Mouse (Mus musculus) kidney, embryonic 15.5 days (tissue): ENCODE measurements around the gene Slitrk5. TPM values are rescaled to one million over a fixed set of nuclear protein-coding genes. Genes with fewer than 3 reads are reported as not detected.

ENCODE experiments used
- ATAC-seq: fragments of 200-750 bp; cut with Nextera tagmentation; replicated peaks from 2 replicates; pipeline ENCODE4 v1.8.0; 2017; ENCODE audit warnings: moderate TSS enrichment; ENCODE audit not compliant: low FRiP score
- H3K27ac ChIP-seq: fragments of 300-500 bp; sonication (generic); 2 replicates; pipeline ENCODE4 v1.5.1; 2015; ENCODE audit warnings: mild to moderate bottlenecking, inconsistent platforms
- H3K27me3 ChIP-seq: fragments of 300-500 bp; sonication (generic); 2 replicates; pipeline ENCODE4 v1.6.1; 2015; ENCODE audit warnings: inconsistent platforms
- H3K36me3 ChIP-seq: fragments of 300-500 bp; sonication (generic); 2 replicates; pipeline ENCODE4 v1.6.1; 2015; ENCODE audit warnings: inconsistent platforms
- H3K4me1 ChIP-seq: fragments of 300-500 bp; sonication (generic); 2 replicates; pipeline ENCODE4 v1.6.1; 2015; ENCODE audit warnings: inconsistent platforms
- H3K4me2 ChIP-seq: fragments of 300-500 bp; sonication (generic); 2 replicates; pipeline ENCODE4 v1.6.1; 2015; ENCODE audit warnings: moderate library complexity, mild to moderate bottlenecking, inconsistent platforms
- H3K4me3 ChIP-seq: fragments of 300-500 bp; sonication (generic); replicated peaks from 2 replicates; pipeline ENCODE4 v1.5.1; 2015; ENCODE audit warnings: mild to moderate bottlenecking, inconsistent platforms
- H3K9ac ChIP-seq: fragments of 300-500 bp; sonication (generic); 2 replicates; pipeline ENCODE4 v1.6.1; 2015; ENCODE audit warnings: mild to moderate bottlenecking, inconsistent platforms
- H3K9me3 ChIP-seq: fragments of 300-500 bp; sonication (generic); replicated peaks from 2 replicates; pipeline ENCODE4 v1.6.1; 2016; ENCODE audit warnings: inconsistent platforms
- WGBS: fragments of 180-500 bp; shearing (Covaris S2); methylation state at CpG from one replicate; pipeline ENCODE4 v1.1.7; 2015; ENCODE audit warnings: mixed read lengths; 5-methylcytosine and 5-hydroxymethylcytosine counted together
- polyA plus RNA-seq: library from polyadenylated mRNA; unstranded; fragments of >200 nt; fragmentation: Nextera tagmentation; extraction: Ambion mirVana; gene quantifications from 2 replicates; pipeline ENCODE4 v1.2.1, GENCODE M21; 2015

Gene Slitrk5
- polyA plus RNA-seq, 1 experiment from 2014 or later = 0.96 TPM

DNA sequence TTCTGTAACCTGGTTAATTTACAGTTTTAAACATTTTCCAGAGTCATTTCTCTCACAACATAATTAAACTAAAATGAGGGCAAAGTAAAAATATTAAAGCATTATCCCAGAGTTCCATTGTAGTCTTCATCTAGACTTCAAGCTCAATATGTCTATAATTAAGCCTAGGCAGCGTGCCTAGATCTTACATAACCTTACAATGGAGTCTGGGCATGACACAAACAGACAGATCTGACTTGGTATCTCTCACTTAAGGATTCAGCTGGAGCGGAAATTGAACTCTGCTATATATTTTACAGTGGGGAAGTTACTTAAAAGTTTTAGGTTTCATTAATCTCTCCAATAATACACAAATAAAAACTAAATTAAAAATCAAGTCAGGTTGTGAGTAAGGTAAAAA, 54.9 kb downstream of the Slitrk5 start:
- H3K4me3 ChIP-seq = no peak overlapping the region
- H3K36me3 ChIP-seq = no peaks in the 10 kb centered on the region
- no peak overlapping the region for H3K4me2 ChIP-seq
- no peak overlapping the region for H3K9ac ChIP-seq
- H3K4me1 ChIP-seq = no peaks in the 10 kb centered on the region
- no peak for ATAC-seq
- H3K9me3 ChIP-seq = no peaks in the 10 kb centered on the region
- H3K27me3 ChIP-seq = no peaks in the 10 kb centered on the region
- no peak overlapping the region for H3K27ac ChIP-seq
- 71% methylated on average over 2 of the region's 2 CpGs for WGBS
